21 mouse cellular contexts compared by ENCODE assay signal in the genomic region with DNA sequence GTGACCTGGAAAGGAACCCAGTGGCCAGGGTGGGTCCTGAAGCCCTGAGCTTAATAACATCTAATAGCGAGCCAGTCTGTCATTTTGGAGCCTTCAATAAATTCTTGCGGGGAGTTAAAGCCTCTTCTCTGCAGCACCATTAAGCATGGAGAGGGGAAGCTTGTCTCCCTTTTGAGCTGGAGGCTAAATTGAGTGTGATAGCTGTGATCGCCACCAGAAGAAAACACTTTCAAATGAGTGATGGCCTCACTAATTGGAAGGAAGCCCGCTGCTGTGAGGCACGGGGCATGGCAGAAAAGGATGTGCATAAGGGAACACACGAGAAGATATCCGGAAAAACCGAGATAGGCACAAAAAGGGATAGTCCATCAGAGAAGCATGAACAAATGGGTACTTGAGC.
DNase-seq lines count a peak whose midpoint lies in the region; ATAC-seq and TF ChIP-seq lines count a peak whose summit lies in the region.
"Had no signal": no experiment of that assay in that cellular context is flagged by ENCODE, and none has a peak within 500 bp of the region (broad histone marks: within the 10 kb centered on the region; RNA-seq: fewer than 3 reads in every experiment).

No protein-coding gene starts in this region.

- H3K4me2 ChIP-seq in forebrain, embryonic 11.5 days (ENCODE audit: low read depth, low read length, severe bottlenecking): no peak overlapping the region
- no peak overlapping the region for H3K4me2 ChIP-seq in forebrain, postnatal 0 days (ENCODE audit: low read depth)
- H3K4me2 ChIP-seq in hindbrain, embryonic 16.5 days (ENCODE audit: low read length): no peak overlapping the region
- no peak overlapping the region for H3K4me2 ChIP-seq in hindbrain, embryonic 14.5 days (replicated peaks)
- H3K4me2 ChIP-seq: embryonic facial prominence, embryonic 12.5 days; forebrain, embryonic 15.5 days; intestine, embryonic 15.5 days had no signal

- 0 out of 2 replicates have a peak, but pooled peaks have one; percentile 39 for ATAC-seq in forebrain, embryonic 11.5 days (replicated peaks; ENCODE audit: low FRiP score)
- no peak for ATAC-seq in forebrain, postnatal 0 days
- peak; percentile 60; the same call in 1 of the 2 replicates for ATAC-seq in hindbrain, embryonic 16.5 days
- no peak; the same call in 1 of the 2 replicates for ATAC-seq in hindbrain, embryonic 14.5 days (ENCODE audit: low FRiP score)
- ATAC-seq: forebrain, embryonic 15.5 days; intestine, embryonic 15.5 days had no signal

- no peak overlapping the region for H3K9ac ChIP-seq in forebrain, embryonic 11.5 days (ENCODE audit: low read length)
- H3K9ac ChIP-seq in forebrain, postnatal 0 days: no peak overlapping the region
- H3K9ac ChIP-seq in hindbrain, embryonic 16.5 days (ENCODE audit: low read depth, low read length): no peak overlapping the region
- no peak overlapping the region for H3K9ac ChIP-seq in hindbrain, embryonic 14.5 days
- H3K9ac ChIP-seq: embryonic facial prominence, embryonic 12.5 days; forebrain, embryonic 15.5 days; intestine, embryonic 15.5 days had no signal

- H3K9me3 ChIP-seq in forebrain, embryonic 11.5 days (ENCODE audit: control insufficient read depth, low read length): no peaks in the 10 kb centered on the region
- H3K9me3 ChIP-seq in forebrain, postnatal 0 days (ENCODE audit: low read length): no peaks in the 10 kb centered on the region
- H3K9me3 ChIP-seq in hindbrain, embryonic 16.5 days (ENCODE audit: control insufficient read depth, low read length): no peaks in the 10 kb centered on the region
- no peaks in the 10 kb centered on the region for H3K9me3 ChIP-seq in hindbrain, embryonic 14.5 days (ENCODE audit: control insufficient read depth, low read length)
- H3K9me3 ChIP-seq: embryonic facial prominence, embryonic 12.5 days; forebrain, embryonic 15.5 days; heart, embryonic 10.5 days; intestine, embryonic 15.5 days had no signal

- 75% methylated on average over 8 of the region's 8 CpGs for WGBS in forebrain, embryonic 11.5 days
- 54% methylated on average over 8 of the region's 8 CpGs for WGBS in forebrain, postnatal 0 days
- 58% methylated on average over 8 of the region's 8 CpGs for WGBS in hindbrain, embryonic 16.5 days
- 63% methylated on average over 8 of the region's 8 CpGs for WGBS in hindbrain, embryonic 14.5 days

- no peaks in the 10 kb centered on the region for H3K4me1 ChIP-seq in forebrain, embryonic 11.5 days (replicated peaks; ENCODE audit: control insufficient read depth, insufficient read depth, low read length)
- H3K4me1 ChIP-seq in forebrain, postnatal 0 days (ENCODE audit: insufficient read depth): no peaks in the 10 kb centered on the region
- no peaks in the 10 kb centered on the region for H3K4me1 ChIP-seq in hindbrain, embryonic 16.5 days (ENCODE audit: control insufficient read depth, insufficient read depth, low read depth, low read length)
- no peaks in the 10 kb centered on the region for H3K4me1 ChIP-seq in hindbrain, embryonic 14.5 days (replicated peaks; ENCODE audit: control insufficient read depth, insufficient read depth, low read length)
- H3K4me1 ChIP-seq: embryonic facial prominence, embryonic 12.5 days; forebrain, embryonic 15.5 days; heart, embryonic 10.5 days; intestine, embryonic 15.5 days had no signal

- H3K27me3 ChIP-seq in forebrain, embryonic 11.5 days (ENCODE audit: control insufficient read depth, insufficient read depth, low read length): no peaks in the 10 kb centered on the region
- H3K27me3 ChIP-seq in forebrain, postnatal 0 days (ENCODE audit: insufficient read depth, low read length): no peaks in the 10 kb centered on the region
- no peaks in the 10 kb centered on the region for H3K27me3 ChIP-seq in hindbrain, embryonic 16.5 days (replicated peaks; ENCODE audit: control insufficient read depth, insufficient read depth, low read length)
- H3K27me3 ChIP-seq in hindbrain, embryonic 14.5 days (ENCODE audit: control insufficient read depth, insufficient read depth, low read length): no peaks in the 10 kb centered on the region
- H3K27me3 ChIP-seq: embryonic facial prominence, embryonic 12.5 days; forebrain, embryonic 15.5 days; intestine, embryonic 15.5 days had no signal

- no peaks in the 10 kb centered on the region for H3K36me3 ChIP-seq in forebrain, embryonic 11.5 days (ENCODE audit: control insufficient read depth, insufficient read depth, low read length)
- no peaks in the 10 kb centered on the region for H3K36me3 ChIP-seq in forebrain, postnatal 0 days (ENCODE audit: insufficient read depth)
- no peaks in the 10 kb centered on the region for H3K36me3 ChIP-seq in hindbrain, embryonic 16.5 days (ENCODE audit: control insufficient read depth, insufficient read depth, low read length)
- no peaks in the 10 kb centered on the region for H3K36me3 ChIP-seq in hindbrain, embryonic 14.5 days (replicated peaks; ENCODE audit: control insufficient read depth, insufficient read depth)
- H3K36me3 ChIP-seq: embryonic facial prominence, embryonic 12.5 days; forebrain, embryonic 15.5 days; heart, embryonic 10.5 days; intestine, embryonic 15.5 days had no signal

- intact Hi-C loops in heart, postnatal 14 days (cut with DNase I): no loop called here

- no peak overlapping the region for H3K27ac ChIP-seq in forebrain, embryonic 11.5 days (ENCODE audit: low read depth, low read length)
- no peak overlapping the region for H3K27ac ChIP-seq in forebrain, postnatal 0 days (ENCODE audit: low read depth, low read length)
- no peak overlapping the region for H3K27ac ChIP-seq in hindbrain, embryonic 16.5 days (ENCODE audit: low read depth, low read length)
- H3K27ac ChIP-seq in hindbrain, embryonic 14.5 days: no peak overlapping the region
- H3K27ac ChIP-seq: embryonic facial prominence, embryonic 12.5 days; forebrain, embryonic 15.5 days; heart, embryonic 10.5 days; intestine, embryonic 15.5 days had no signal

- no peak for TF ChIP-seq CTCF in forebrain, postnatal 0 days (IDR thresholded peaks at IDR 0.05; ENCODE audit: low read depth)
- no peak for TF ChIP-seq CTCF in brain, embryonic 14.5 days (IDR thresholded peaks at IDR 0.05; ENCODE audit: borderline replicate concordance, extremely low read depth, insufficient read depth, insufficient read length)

- DNase-seq in forebrain, embryonic 11.5 days (ENCODE audit: low spot score): no peak
- no peak for DNase-seq in forebrain, postnatal 0 days
- DNase-seq in hindbrain, embryonic 14.5 days (ENCODE audit: low spot score): no peak
- peak; percentile 26 for DNase-seq in Muller cell, postnatal 12 days (ENCODE audit: inconsistent ontology term)
- DNase-seq in brain, embryonic 14.5 days (ENCODE audit: low read depth): peak; percentile 41
- DNase-seq in heart, postnatal 14 days: no peak
- DNase-seq in kidney, postnatal 36 days: no peak
- DNase-seq: adrenal gland, adult 8-10 months; adrenal gland, postnatal 36 days; cerebellum, adult 11 months; cerebellum, adult 8-10 months; cerebellum, postnatal 25 days; gastrocnemius, postnatal 10 days; heart, adult 18-20 months; heart, postnatal 10 days; kidney, adult 18-20 months had no signal

- H3K4me3 ChIP-seq in forebrain, embryonic 11.5 days (ENCODE audit: low read depth, low read length): no peak overlapping the region
- no peak overlapping the region for H3K4me3 ChIP-seq in forebrain, postnatal 0 days (ENCODE audit: low read depth, low read length)
- H3K4me3 ChIP-seq in hindbrain, embryonic 16.5 days (ENCODE audit: low read length): no peak overlapping the region
- H3K4me3 ChIP-seq in hindbrain, embryonic 14.5 days (replicated peaks; ENCODE audit: low read length): no peak overlapping the region
- H3K4me3 ChIP-seq: embryonic facial prominence, embryonic 12.5 days; forebrain, embryonic 15.5 days; heart, embryonic 10.5 days; intestine, embryonic 15.5 days had no signal

- no peak for TF ChIP-seq POLR2A in brain, embryonic 14.5 days (IDR thresholded peaks at IDR 0.05; ENCODE audit: borderline replicate concordance, extremely low read depth, insufficient read depth, insufficient read length, poor library complexity, severe bottlenecking)

Comparison
In these comparisons a context has a peak if more than half of its experiments do, and no peak if none do; other contexts are left out.
1. ATAC-seq: peak in forebrain, embryonic 11.5 days (single experiment) and hindbrain, embryonic 16.5 days (single experiment); none in forebrain, postnatal 0 days (single experiment) and hindbrain, embryonic 14.5 days (single experiment).
2. DNase-seq: peak in Muller cell, postnatal 12 days (single experiment) and brain, embryonic 14.5 days (single experiment); none in forebrain, embryonic 11.5 days (single experiment), forebrain, postnatal 0 days (single experiment), hindbrain, embryonic 14.5 days (single experiment), heart, postnatal 14 days (0 of 2) and kidney, postnatal 36 days (0 of 2).